Mouse (Mus musculus) ES-Bruce4 (cell line): Measurements from ENCODE around the gene Uhmk1.

ENCODE experiments used
- CTCF ChIP-seq: IDR thresholded peaks from one replicate; pipeline ENCODE4 v1.8.1; 2011; ENCODE audit warnings: low read depth, low read length
- POLR2A ChIP-seq: IDR thresholded peaks from one replicate; pipeline ENCODE4 v1.8.1; 2011; ENCODE audit warnings: low read length; ENCODE audit not compliant: insufficient read depth

- no peak for TF ChIP-seq CTCF
- no peak for TF ChIP-seq POLR2A
Observed at GRCm38 (mm10) chr1:170173991-170174813, 41.0 kb downstream of the Uhmk1 start.
